Mouse (Mus musculus) kidney, embryonic 15.5 days (tissue): ENCODE measurements around the gene Dctn2. TPM values are rescaled to one million over a fixed set of nuclear protein-coding genes. Genes with fewer than 3 reads are reported as not detected.
A peak's percentile ranks its signal among the peaks of the same experiment; 100 is the strongest.
"Not testable (repeated sequence)": the region's sequence is repeated elsewhere in the genome, so short reads cannot be mapped to it uniquely, and the experiment has no call there.

Experiments used
- ATAC-seq: fragments of 200-750 bp; cut with Nextera tagmentation; replicated peaks from 2 replicates; pipeline ENCODE4 v1.8.0; 2017; ENCODE audit warnings: moderate TSS enrichment; ENCODE audit not compliant: low FRiP score
- H3K27ac ChIP-seq: fragments of 300-500 bp; sonication (generic); 2 replicates; pipeline ENCODE4 v1.5.1; 2015; ENCODE audit warnings: mild to moderate bottlenecking, inconsistent platforms
- H3K27me3 ChIP-seq: fragments of 300-500 bp; sonication (generic); 2 replicates; pipeline ENCODE4 v1.6.1; 2015; ENCODE audit warnings: inconsistent platforms
- H3K36me3 ChIP-seq: fragments of 300-500 bp; sonication (generic); 2 replicates; pipeline ENCODE4 v1.6.1; 2015; ENCODE audit warnings: inconsistent platforms
- H3K4me1 ChIP-seq: fragments of 300-500 bp; sonication (generic); 2 replicates; pipeline ENCODE4 v1.6.1; 2015; ENCODE audit warnings: inconsistent platforms
- H3K4me2 ChIP-seq: fragments of 300-500 bp; sonication (generic); 2 replicates; pipeline ENCODE4 v1.6.1; 2015; ENCODE audit warnings: moderate library complexity, mild to moderate bottlenecking, inconsistent platforms
- H3K4me3 ChIP-seq: fragments of 300-500 bp; sonication (generic); replicated peaks from 2 replicates; pipeline ENCODE4 v1.5.1; 2015; ENCODE audit warnings: mild to moderate bottlenecking, inconsistent platforms
- H3K9ac ChIP-seq: fragments of 300-500 bp; sonication (generic); 2 replicates; pipeline ENCODE4 v1.6.1; 2015; ENCODE audit warnings: mild to moderate bottlenecking, inconsistent platforms
- H3K9me3 ChIP-seq: fragments of 300-500 bp; sonication (generic); replicated peaks from 2 replicates; pipeline ENCODE4 v1.6.1; 2016; ENCODE audit warnings: inconsistent platforms
- WGBS: fragments of 180-500 bp; shearing (Covaris S2); methylation state at CpG from one replicate; pipeline ENCODE4 v1.1.7; 2015; ENCODE audit warnings: mixed read lengths; 5-methylcytosine and 5-hydroxymethylcytosine counted together
- polyA plus RNA-seq: library from polyadenylated mRNA; unstranded; fragments of >200 nt; fragmentation: Nextera tagmentation; extraction: Ambion mirVana; gene quantifications from 2 replicates; pipeline ENCODE4 v1.2.1, GENCODE M21; 2015

Dctn2 gene
- polyA plus RNA-seq, 1 experiment from 2014 or later = 189 TPM

GRCm38 (mm10) chr10:127290930-127291880 is 25.0 kb downstream of the Dctn2 start:
- Histone ChIP-seq H3K4me2 (peak overlapping the region; percentile 86), H3K4me3 (peak overlapping the region; percentile 71), H3K27me3 (no peaks in the 10 kb centered on the region), H3K36me3 (peaks cover 51% of the 10 kb centered on the region), H3K27ac (peak overlapping the region; percentile 99), H3K9ac (peak overlapping the region; percentile 70), H3K9me3 (no peaks in the 10 kb centered on the region), H3K4me1 (peaks cover 54% of the 10 kb centered on the region)
- ATAC-seq = peak; percentile 30
- 4% methylated on average over 19 of the region's 19 CpGs for WGBS

- peak overlapping the region; percentile 71 for H3K4me3 ChIP-seq
- H3K9ac ChIP-seq = peak overlapping the region; percentile 70
- no peak overlapping the region; the same call in 1 of the 2 replicates for H3K27ac ChIP-seq
- WGBS = 45% methylated on average over 5 of the region's 5 CpGs
- H3K9me3 ChIP-seq = no peaks in the 10 kb centered on the region
- peak overlapping the region; percentile 86 for H3K4me2 ChIP-seq
- peaks cover 51% of the 10 kb centered on the region for H3K36me3 ChIP-seq
- H3K4me1 ChIP-seq = peaks cover 45% of the 10 kb centered on the region
- H3K27me3 ChIP-seq = no peaks in the 10 kb centered on the region
- ATAC-seq = no peak
Observed at GRCm38 (mm10) chr10:127291881-127292638, 25.9 kb downstream of the Dctn2 start.

- Histone ChIP-seq H3K4me2 (peak overlapping the region; percentile 29; the same call in 1 of the 2 replicates), H3K4me3 (no peak overlapping the region), H3K27ac (no peak overlapping the region; the same call in 1 of the 2 replicates), H3K36me3 (peaks cover 57% of the 10 kb centered on the region), H3K9me3 (no peaks in the 10 kb centered on the region), H3K9ac (no peak overlapping the region), H3K27me3 (no peaks in the 10 kb centered on the region), H3K4me1 (peaks cover 35% of the 10 kb centered on the region)
- no peak for ATAC-seq
- WGBS = 88% methylated on average over 6 of the region's 6 CpGs
Observed at GRCm38 (mm10) chr10:127292987-127293538, 26.9 kb downstream of the Dctn2 start.

- no peak overlapping the region for H3K27ac ChIP-seq
- no peaks in the 10 kb centered on the region for H3K27me3 ChIP-seq
- no peak overlapping the region for H3K4me3 ChIP-seq
- H3K9me3 ChIP-seq = no peaks in the 10 kb centered on the region
- H3K9ac ChIP-seq = no peak overlapping the region
- no peak for ATAC-seq
- H3K4me1 ChIP-seq = peaks cover 35% of the 10 kb centered on the region
- WGBS = 81% methylated on average over 3 of the region's 3 CpGs
- H3K4me2 ChIP-seq = no peak overlapping the region
- H3K36me3 ChIP-seq = peaks cover 60% of the 10 kb centered on the region
Observed at GRCm38 (mm10) chr10:127293590-127294113, 27.5 kb downstream of the Dctn2 start.

- H3K36me3 ChIP-seq = peaks cover 74% of the 10 kb centered on the region
- WGBS = 90% methylated on average over 10 of the region's 10 CpGs
Observed at GRCm38 (mm10) chr10:127294895-127295510, 28.8 kb downstream of the Dctn2 start.

GRCm38 (mm10) chr10:127295986-127296794 is 30.0 kb downstream of the Dctn2 start:
- WGBS = 87% methylated on average over 24 of the region's 24 CpGs
- no peak overlapping the region for H3K4me2 ChIP-seq
- no peak for ATAC-seq
- H3K27me3 ChIP-seq = no peaks in the 10 kb centered on the region
- H3K9me3 ChIP-seq = no peaks in the 10 kb centered on the region
- H3K4me1 ChIP-seq = peaks cover 23% of the 10 kb centered on the region
- peaks cover 86% of the 10 kb centered on the region for H3K36me3 ChIP-seq
- H3K27ac ChIP-seq = no peak overlapping the region
- H3K9ac ChIP-seq = no peak overlapping the region
- no peak overlapping the region for H3K4me3 ChIP-seq

More at GRCm38 (mm10) chr10:127294895-127295510, 28.8 kb downstream of the Dctn2 start:
- Histone ChIP-seq H3K4me2 (no peak overlapping the region), H3K27me3 (no peaks in the 10 kb centered on the region), H3K9me3 (no peaks in the 10 kb centered on the region), H3K4me1 (peaks cover 25% of the 10 kb centered on the region), H3K27ac (no peak overlapping the region), H3K9ac (no peak overlapping the region), H3K4me3 (no peak overlapping the region)
- no peak for ATAC-seq

- Histone ChIP-seq H3K27ac (no peak overlapping the region), H3K4me2 (no peak overlapping the region), H3K27me3 (no peaks in the 10 kb centered on the region), H3K4me1 (peaks cover 13% of the 10 kb centered on the region), H3K9ac (no peak overlapping the region), H3K4me3 (no peak overlapping the region), H3K9me3 (no peaks in the 10 kb centered on the region), H3K36me3 (peaks cover 96% of the 10 kb centered on the region)
- 91% methylated on average over 16 of the region's 16 CpGs for WGBS
- ATAC-seq = no peak
Observed at GRCm38 (mm10) chr10:127297015-127297871, 31.1 kb downstream of the Dctn2 start.

GRCm38 (mm10) chr10:127300361-127300760 is 34.2 kb downstream of the Dctn2 start:
- ATAC-seq = no peak
- H3K27ac ChIP-seq = no peak overlapping the region
- H3K4me1 ChIP-seq = no peaks in the 10 kb centered on the region
- H3K4me3 ChIP-seq = no peak overlapping the region
- H3K4me2 ChIP-seq = no peak overlapping the region
- no peaks in the 10 kb centered on the region for H3K27me3 ChIP-seq
- H3K9me3 ChIP-seq = no peaks in the 10 kb centered on the region
- H3K9ac ChIP-seq = no peak overlapping the region
- peaks cover 98% of the 10 kb centered on the region for H3K36me3 ChIP-seq
- 93% methylated on average over 6 of the region's 6 CpGs for WGBS

- 95% methylated on average over 11 of the region's 11 CpGs for WGBS
- ATAC-seq = no peak
Observed at GRCm38 (mm10) chr10:127303136-127303535, 37.0 kb downstream of the Dctn2 start.

GRCm38 (mm10) chr10:127309167-127309566 is 43.0 kb downstream of the Dctn2 start:
- H3K9ac ChIP-seq, H3K27ac ChIP-seq, H3K4me3 ChIP-seq, H3K27me3 ChIP-seq, ATAC-seq, H3K4me2 ChIP-seq, H3K9me3 ChIP-seq: not testable (repeated sequence)
- peaks cover 18% of the 10 kb centered on the region for H3K4me1 ChIP-seq
- WGBS = 87% methylated on average over 3 of the region's 3 CpGs
- H3K36me3 ChIP-seq = peaks cover 58% of the 10 kb centered on the region

More at GRCm38 (mm10) chr10:127303136-127303535, 37.0 kb downstream of the Dctn2 start:
- H3K27ac ChIP-seq = no peak overlapping the region
- H3K27me3 ChIP-seq = no peaks in the 10 kb centered on the region
- H3K4me2 ChIP-seq = no peak overlapping the region
- H3K4me3 ChIP-seq = no peak overlapping the region
- no peak overlapping the region for H3K9ac ChIP-seq
- peaks cover 98% of the 10 kb centered on the region for H3K36me3 ChIP-seq
- no peaks in the 10 kb centered on the region for H3K4me1 ChIP-seq
- no peaks in the 10 kb centered on the region for H3K9me3 ChIP-seq
